Mouse (Mus musculus) liver, postnatal 0 days (tissue): Measurements from ENCODE around the gene Wdfy1.

Experiments used
- CTCF ChIP-seq: sonication (generic); IDR thresholded peaks from 2 replicates; pipeline ENCODE4 v1.5.1; 2016; ENCODE audit warnings: antibody characterized with exemption, low read depth
- EP300 ChIP-seq: IDR thresholded peaks from 2 replicates; pipeline ENCODE4 v1.6.1; 2016; ENCODE audit warnings: antibody characterized with exemption, low read depth, mild to moderate bottlenecking

- TF ChIP-seq CTCF, result no peak
- TF ChIP-seq EP300, result no peak
These were observed 83.5 kb downstream of the Wdfy1 start for GRCm38 (mm10) chr1:79692482-79692881.
